Mouse (Mus musculus) midbrain, embryonic 15.5 days (tissue): ENCODE results near the gene Usp44. TPM values are rescaled to one million over a fixed set of nuclear protein-coding genes. Genes with fewer than 3 reads are reported as not detected.

Source experiments
- ATAC-seq: fragments of 200-750 bp; cut with Nextera tagmentation; replicated peaks from 2 replicates; pipeline ENCODE4 v1.8.0; 2017; ENCODE audit warnings: moderate TSS enrichment
- H3K27ac ChIP-seq: fragments of 300-500 bp; sonication (generic); 2 replicates; pipeline ENCODE4 v1.5.1; 2015; ENCODE audit warnings: mild to moderate bottlenecking, inconsistent platforms
- H3K27me3 ChIP-seq: fragments of 300-500 bp; sonication (generic); replicated peaks from 2 replicates; pipeline ENCODE4 v1.6.1; 2015; ENCODE audit warnings: inconsistent platforms
- H3K36me3 ChIP-seq: fragments of 300-500 bp; sonication (generic); replicated peaks from 2 replicates; pipeline ENCODE4 v1.6.1; 2015; ENCODE audit warnings: inconsistent platforms
- H3K4me1 ChIP-seq: fragments of 300-500 bp; sonication (generic); 2 replicates; pipeline ENCODE4 v1.6.1; 2015; ENCODE audit warnings: inconsistent platforms
- H3K4me2 ChIP-seq: fragments of 300-500 bp; sonication (generic); 2 replicates; pipeline ENCODE4 v1.6.1; 2015; ENCODE audit warnings: inconsistent platforms, mild to moderate bottlenecking, moderate library complexity
- H3K4me3 ChIP-seq: fragments of 300-500 bp; sonication (generic); 2 replicates; pipeline ENCODE4 v1.5.1; 2015; ENCODE audit warnings: mild to moderate bottlenecking, inconsistent platforms
- H3K9ac ChIP-seq: fragments of 300-500 bp; sonication (generic); 2 replicates; pipeline ENCODE4 v1.6.1; 2015; ENCODE audit warnings: mild to moderate bottlenecking, inconsistent platforms
- H3K9me3 ChIP-seq: fragments of 300-500 bp; sonication (generic); 2 replicates; pipeline ENCODE4 v1.6.1; 2016; ENCODE audit warnings: inconsistent platforms
- WGBS: fragments of 180-500 bp; shearing (Covaris S2); methylation state at CpG from one replicate; pipeline ENCODE4 v1.1.7; 2015; ENCODE audit warnings: mixed read lengths; 5-methylcytosine and 5-hydroxymethylcytosine counted together
- polyA plus RNA-seq: library from polyadenylated mRNA; unstranded; fragments of >200 nt; fragmentation: Nextera tagmentation; extraction: Ambion mirVana; gene quantifications from 2 replicates; pipeline ENCODE4 v1.2.1, GENCODE M21; 2015

The Usp44 gene
- polyA plus RNA-seq, 1 experiment from 2014 or later, result 0.32 TPM

GRCm38 (mm10) chr10:93897043-93897646 lies 65.8 kb downstream of the Usp44 start, which contains the start of gene Metap2:
Metap2 (minus strand) TSS chr10:93897093.
- no peaks in the 10 kb centered on the region for H3K27me3 ChIP-seq
- no peak within 1 kb of the TSS for H3K27ac ChIP-seq
- no peaks in the 10 kb centered on the region for H3K9me3 ChIP-seq
- no peaks in the 10 kb centered on the region for H3K4me1 ChIP-seq
- no peak within 1 kb of the TSS for H3K4me3 ChIP-seq
- no peak for ATAC-seq
- H3K36me3 ChIP-seq, result no peaks in the 10 kb centered on the region
- no peak within 1 kb of the TSS for H3K9ac ChIP-seq
- no peak within 1 kb of the TSS for H3K4me2 ChIP-seq
- 69% methylated on average over 7 of the region's 7 CpGs for WGBS

GRCm38 (mm10) chr10:93899303-93899702 lies 67.9 kb downstream of the Usp44 start:
- WGBS, result 75% methylated on average over 2 of the region's 2 CpGs
- Histone ChIP-seq H3K4me1 (no peaks in the 10 kb centered on the region), H3K27me3 (no peaks in the 10 kb centered on the region), H3K4me3 (no peak overlapping the region), H3K4me2 (no peak overlapping the region), H3K36me3 (no peaks in the 10 kb centered on the region), H3K9ac (no peak overlapping the region), H3K27ac (no peak overlapping the region), H3K9me3 (no peaks in the 10 kb centered on the region)
- no peak for ATAC-seq

GRCm38 (mm10) chr10:93899907-93900306 lies 68.6 kb downstream of the Usp44 start:
- no peak overlapping the region for H3K4me2 ChIP-seq
- H3K4me3 ChIP-seq, result no peak overlapping the region
- no peak overlapping the region for H3K9ac ChIP-seq
- H3K36me3 ChIP-seq, result no peaks in the 10 kb centered on the region
- H3K9me3 ChIP-seq, result no peaks in the 10 kb centered on the region
- H3K27ac ChIP-seq, result no peak overlapping the region
- H3K27me3 ChIP-seq, result no peaks in the 10 kb centered on the region
- no peak for ATAC-seq
- no peaks in the 10 kb centered on the region for H3K4me1 ChIP-seq
- 91% methylated on average over 11 of the region's 11 CpGs for WGBS

GRCm38 (mm10) chr10:93907376-93907775 lies 76.0 kb downstream of the Usp44 start:
- Histone ChIP-seq H3K36me3 (no peaks in the 10 kb centered on the region), H3K4me2 (no peak overlapping the region), H3K27me3 (no peaks in the 10 kb centered on the region), H3K4me3 (no peak overlapping the region), H3K9ac (no peak overlapping the region), H3K9me3 (no peaks in the 10 kb centered on the region), H3K4me1 (no peaks in the 10 kb centered on the region), H3K27ac (no peak overlapping the region)
- 73% methylated on average over 10 of the region's 10 CpGs for WGBS
- ATAC-seq, result no peak

Other genes starting within 250 kb of the Usp44 start
- gene Snrpf, start 241.8 kb upstream of the Usp44 start, polyA plus RNA-seq, result 59.1 and 60.3 TPM in 2 replicates
- gene Ntn4, start 190.9 kb upstream of the Usp44 start, polyA plus RNA-seq, result 1.2 and 1.8 TPM in 2 replicates
- 140 and 157 TPM in 2 replicates for gene Metap2, start 65.5 kb downstream of the Usp44 start, polyA plus RNA-seq
- 59.0 and 62.5 TPM in 2 replicates for gene Vezt, start 204.3 kb downstream of the Usp44 start, polyA plus RNA-seq
- gene Fgd6, start 204.4 kb downstream of the Usp44 start, polyA plus RNA-seq, result 2.3 and 2.5 TPM in 2 replicates